Mouse (Mus musculus) hindbrain, postnatal 0 days (tissue): ENCODE results near the gene Olfml2b. TPM values are rescaled to one million over a fixed set of nuclear protein-coding genes. Genes with fewer than 3 reads are reported as not detected.
A peak's percentile ranks its signal among the peaks of the same experiment; 100 is the strongest.

Experiments
- ATAC-seq: fragments of 200-750 bp; cut with Nextera tagmentation; 2 replicates; pipeline ENCODE4 v1.8.0; 2017; ENCODE audit warnings: mild to moderate bottlenecking, moderate TSS enrichment, moderate library complexity
- DNase-seq: peaks from one replicate; pipeline ENCODE4 v3.0.0-alpha.2; 2015; ENCODE audit warnings: low spot score
- H3K27ac ChIP-seq: fragments of 300-500 bp; sonication (generic); 2 replicates; pipeline ENCODE4 v1.5.1; 2014; ENCODE audit warnings: mild to moderate bottlenecking
- H3K27me3 ChIP-seq: fragments of 300-500 bp; sonication (generic); 2 replicates; pipeline ENCODE4 v1.6.1; 2014; ENCODE audit warnings: low read length, mixed read lengths; ENCODE audit not compliant: insufficient read depth
- H3K36me3 ChIP-seq: fragments of 300-500 bp; sonication (generic); 2 replicates; pipeline ENCODE4 v1.6.1; 2014; ENCODE audit warnings: low read length, mixed read lengths; ENCODE audit not compliant: insufficient read depth
- H3K4me1 ChIP-seq: fragments of 300-500 bp; sonication (generic); 2 replicates; pipeline ENCODE4 v1.6.1; 2014; ENCODE audit warnings: antibody characterized with exemption, low read length, mixed read lengths; ENCODE audit not compliant: insufficient read depth
- H3K4me2 ChIP-seq: fragments of 300-500 bp; sonication (generic); 2 replicates; pipeline ENCODE4 v1.6.1; 2014; ENCODE audit warnings: low read depth, mild to moderate bottlenecking, low read length, moderate library complexity, mixed read lengths
- H3K4me3 ChIP-seq: fragments of 300-500 bp; sonication (generic); 2 replicates; pipeline ENCODE4 v1.5.1; 2014; ENCODE audit warnings: low read length
- H3K9ac ChIP-seq: fragments of 300-500 bp; sonication (generic); replicated peaks from 2 replicates; pipeline ENCODE4 v1.6.1; 2014; ENCODE audit warnings: mild to moderate bottlenecking, low read length, moderate library complexity, mixed read lengths
- H3K9me3 ChIP-seq: fragments of 300-500 bp; sonication (generic); 2 replicates; pipeline ENCODE4 v1.6.1; 2016; ENCODE audit warnings: low read length, mixed read lengths
- CTCF ChIP-seq: IDR thresholded peaks from 2 replicates; pipeline ENCODE4 v1.5.1; 2016; ENCODE audit warnings: antibody characterized with exemption, control low read depth, low read depth
- WGBS: fragments of 180-500 bp; shearing (Covaris S2); extraction: QIAGEN DNeasy Blood & Tissue Kit; methylation state at CpG from one replicate; pipeline ENCODE4 v1.1.7; 2014; 5-methylcytosine and 5-hydroxymethylcytosine counted together
- polyA plus RNA-seq: library from polyadenylated mRNA; unstranded; fragments of >200 nt; fragmentation: Nextera tagmentation; extraction: Ambion mirVana; gene quantifications from 2 replicates; pipeline ENCODE4 v1.2.1, GENCODE M21; 2015
- total RNA-seq: library from RNA; depleted of rRNA; stranded (reverse); fragments of >200 nt; gene quantifications from 2 replicates; pipeline ENCODE4 v1.2.3, GENCODE M21; 2014; rRNA removed

Olfml2b gene
- total RNA-seq (7.1 and 7.3 TPM in 2 replicates), polyA plus RNA-seq (2.7 and 3.9 TPM in 2 replicates)

- peak; percentile 88 for DNase-seq
- ATAC-seq, result peak; percentile 96
- Histone ChIP-seq H3K27me3 (no peaks in the 10 kb centered on the region), H3K36me3 (no peaks in the 10 kb centered on the region), H3K4me1 (peaks cover 7% of the 10 kb centered on the region; the same call in 1 of the 2 replicates), H3K4me2 (peak within 1 kb of the TSS; percentile 89), H3K4me3 (peak within 1 kb of the TSS; percentile 54), H3K27ac (no peak within 1 kb of the TSS), H3K9ac (peak within 1 kb of the TSS; percentile 57), H3K9me3 (no peaks in the 10 kb centered on the region)
- 14% methylated on average over 50 of the region's 51 CpGs for WGBS
- no peak for TF ChIP-seq CTCF
These were observed at the start of gene Olfml2b for GRCm38 (mm10) chr1:170644255-170645205. Olfml2b (plus strand) TSS chr1:170644532.

DNA sequence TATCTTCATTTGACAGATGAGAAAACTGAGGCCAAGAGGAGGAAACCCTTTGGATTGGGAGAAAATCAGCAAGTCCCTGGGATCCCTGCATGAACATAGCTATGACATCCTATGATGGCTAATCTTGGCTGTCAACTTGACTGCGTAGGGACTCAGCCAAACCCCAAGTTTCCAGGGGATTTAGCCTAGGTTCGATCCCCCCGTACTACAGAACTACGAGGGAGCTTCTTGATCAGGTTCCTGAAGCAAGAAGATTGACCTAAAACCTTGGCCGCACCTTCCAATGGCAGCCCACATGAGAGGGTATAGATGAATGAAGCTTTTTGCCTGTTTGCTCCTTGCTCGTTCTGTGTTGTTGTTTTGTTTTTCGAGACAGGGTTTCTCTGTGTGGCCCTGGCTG is 49.8 kb upstream of the Olfml2b start:
- Histone ChIP-seq H3K4me2 (no peak overlapping the region), H3K9ac (no peak overlapping the region), H3K36me3 (no peaks in the 10 kb centered on the region), H3K9me3 (no peaks in the 10 kb centered on the region), H3K4me1 (no peaks in the 10 kb centered on the region), H3K27me3 (no peaks in the 10 kb centered on the region), H3K27ac (no peak overlapping the region), H3K4me3 (no peak overlapping the region)
- ATAC-seq (no peak), DNase-seq (no peak)
- WGBS, result 95% methylated on average over 7 of the region's 7 CpGs
- no peak for TF ChIP-seq CTCF

GRCm38 (mm10) chr1:170605228-170606001 is 38.9 kb upstream of the Olfml2b start:
- DNase-seq, result no peak
- no peak for ATAC-seq
- H3K27me3 ChIP-seq, result no peaks in the 10 kb centered on the region
- WGBS, result 77% methylated on average over 21 of the region's 21 CpGs
- H3K9me3 ChIP-seq, result no peaks in the 10 kb centered on the region
- TF ChIP-seq CTCF, result no peak
- H3K4me2 ChIP-seq, result no peak overlapping the region
- H3K27ac ChIP-seq, result no peak overlapping the region
- no peak overlapping the region for H3K9ac ChIP-seq
- no peaks in the 10 kb centered on the region for H3K4me1 ChIP-seq
- no peaks in the 10 kb centered on the region for H3K36me3 ChIP-seq
- no peak overlapping the region for H3K4me3 ChIP-seq

DNA sequence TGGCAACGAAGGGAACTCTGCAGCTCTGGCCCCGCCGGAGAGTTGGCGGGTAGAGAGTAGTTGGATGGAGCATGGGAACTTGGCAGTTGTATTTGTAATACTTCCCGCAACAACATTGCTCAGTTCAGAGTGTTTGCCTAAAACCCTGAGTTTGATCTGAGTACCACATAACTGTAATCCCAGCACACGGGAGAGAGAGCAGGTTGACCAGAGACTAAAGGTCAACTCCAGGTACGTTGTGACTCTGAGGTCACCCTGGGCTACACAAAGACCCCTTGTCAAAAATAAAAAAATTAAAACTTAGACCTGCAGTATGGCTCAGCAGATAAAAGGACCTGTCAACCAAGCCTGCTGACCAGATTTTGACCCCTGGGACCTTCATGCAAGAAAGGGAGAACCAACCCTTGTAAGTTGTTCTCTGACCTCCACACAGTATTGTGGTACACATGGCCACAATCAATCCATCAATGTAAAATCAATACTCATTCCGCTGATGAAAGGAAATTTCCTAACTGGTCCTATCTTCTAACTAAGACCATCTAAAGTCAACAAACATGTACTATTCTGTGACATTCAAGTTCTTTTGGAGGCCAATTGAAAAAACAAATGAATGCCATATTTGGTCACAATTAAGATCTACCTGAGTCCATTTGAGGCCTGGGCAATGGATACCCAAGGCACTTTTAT is 37.0 kb upstream of the Olfml2b start:
- H3K9ac ChIP-seq, result no peak overlapping the region
- no peak for ATAC-seq
- DNase-seq, result no peak
- 90% methylated on average over 8 of the region's 8 CpGs for WGBS
- no peak overlapping the region for H3K27ac ChIP-seq
- H3K4me1 ChIP-seq, result no peaks in the 10 kb centered on the region
- H3K4me3 ChIP-seq, result no peak overlapping the region
- no peak overlapping the region for H3K4me2 ChIP-seq
- H3K9me3 ChIP-seq, result no peaks in the 10 kb centered on the region
- TF ChIP-seq CTCF, result no peak
- H3K27me3 ChIP-seq, result no peaks in the 10 kb centered on the region
- H3K36me3 ChIP-seq, result no peaks in the 10 kb centered on the region

- no peaks in the 10 kb centered on the region for H3K4me1 ChIP-seq
- DNase-seq, result no peak
- ATAC-seq, result no peak
- no peak for TF ChIP-seq CTCF
- H3K27me3 ChIP-seq, result no peaks in the 10 kb centered on the region
- no peak overlapping the region for H3K9ac ChIP-seq
- H3K27ac ChIP-seq, result no peak overlapping the region
- no peaks in the 10 kb centered on the region for H3K36me3 ChIP-seq
- H3K4me3 ChIP-seq, result no peak overlapping the region
- no peaks in the 10 kb centered on the region for H3K9me3 ChIP-seq
- H3K4me2 ChIP-seq, result no peak overlapping the region
- 94% methylated on average over 3 of the region's 3 CpGs for WGBS
These were observed 35.8 kb upstream of the Olfml2b start for GRCm38 (mm10) chr1:170608461-170609071.

- Histone ChIP-seq H3K27me3 (no peaks in the 10 kb centered on the region), H3K27ac (no peak overlapping the region), H3K9ac (no peak overlapping the region), H3K4me3 (no peak overlapping the region), H3K4me2 (no peak overlapping the region), H3K9me3 (no peaks in the 10 kb centered on the region), H3K36me3 (no peaks in the 10 kb centered on the region), H3K4me1 (no peaks in the 10 kb centered on the region)
- TF ChIP-seq CTCF, result no peak
- WGBS, result 83% methylated on average over 7 of the region's 7 CpGs
- ATAC-seq (no peak), DNase-seq (no peak)
These were observed 34.5 kb upstream of the Olfml2b start for GRCm38 (mm10) chr1:170609872-170610271.
